Mouse (Mus musculus): Measurements from ENCODE around the gene Nsun7. TPM values are rescaled to one million over a fixed set of nuclear protein-coding genes. Genes with fewer than 3 reads are reported as not detected.

The Nsun7 gene
- total RNA-seq, 2 experiments from 2014 or later, result not detected

DNA sequence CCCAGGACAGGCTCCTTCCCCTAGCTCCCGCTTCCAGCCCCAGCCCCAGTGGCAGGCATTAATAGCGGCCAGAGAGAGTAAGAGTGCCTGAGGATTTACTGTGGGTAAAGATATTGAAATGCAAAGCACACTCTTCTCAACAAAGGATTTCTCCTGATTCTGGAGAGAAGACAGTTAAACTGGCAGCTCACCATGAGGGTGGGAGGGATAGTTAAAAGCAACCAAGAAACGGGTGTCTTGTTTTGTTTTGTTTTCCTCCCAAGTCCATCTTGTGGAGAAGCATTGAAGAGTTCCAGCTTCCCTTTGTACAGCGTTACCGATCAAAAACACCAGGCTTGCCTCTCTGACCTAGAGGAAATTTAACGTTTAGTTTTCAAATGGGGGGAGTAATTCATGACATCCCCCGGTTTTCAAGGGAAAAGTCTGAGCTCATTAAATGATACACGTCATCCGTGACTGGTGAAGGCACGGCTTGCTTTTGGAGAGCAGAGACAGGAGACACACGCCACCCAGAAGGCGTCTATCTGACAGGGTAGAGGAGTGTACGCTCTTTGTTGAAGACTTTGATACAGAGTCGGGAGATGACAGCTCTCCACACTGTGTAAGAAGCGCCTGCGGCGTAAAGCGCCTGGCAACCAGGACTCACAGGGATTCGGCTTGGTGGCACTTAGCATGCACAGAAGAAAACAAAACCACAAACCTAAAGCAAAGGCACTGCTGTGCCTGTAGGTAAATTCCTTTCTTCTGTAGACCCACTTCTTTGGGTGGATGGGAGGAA, 68.4 kb downstream of the Nsun7 start:
- no peak for ATAC-seq (replicated peaks; ENCODE audit: low FRiP score, poor library complexity, severe bottlenecking)

GRCm38 (mm10) chr5:66328766-66329165, 69.1 kb downstream of the Nsun7 start:
- no peak for ATAC-seq (replicated peaks; ENCODE audit: low FRiP score, poor library complexity, severe bottlenecking)

- no peak for ATAC-seq (replicated peaks; ENCODE audit: low FRiP score, poor library complexity, severe bottlenecking)
Observed at GRCm38 (mm10) chr5:66330806-66331205, 71.1 kb downstream of the Nsun7 start.

DNA sequence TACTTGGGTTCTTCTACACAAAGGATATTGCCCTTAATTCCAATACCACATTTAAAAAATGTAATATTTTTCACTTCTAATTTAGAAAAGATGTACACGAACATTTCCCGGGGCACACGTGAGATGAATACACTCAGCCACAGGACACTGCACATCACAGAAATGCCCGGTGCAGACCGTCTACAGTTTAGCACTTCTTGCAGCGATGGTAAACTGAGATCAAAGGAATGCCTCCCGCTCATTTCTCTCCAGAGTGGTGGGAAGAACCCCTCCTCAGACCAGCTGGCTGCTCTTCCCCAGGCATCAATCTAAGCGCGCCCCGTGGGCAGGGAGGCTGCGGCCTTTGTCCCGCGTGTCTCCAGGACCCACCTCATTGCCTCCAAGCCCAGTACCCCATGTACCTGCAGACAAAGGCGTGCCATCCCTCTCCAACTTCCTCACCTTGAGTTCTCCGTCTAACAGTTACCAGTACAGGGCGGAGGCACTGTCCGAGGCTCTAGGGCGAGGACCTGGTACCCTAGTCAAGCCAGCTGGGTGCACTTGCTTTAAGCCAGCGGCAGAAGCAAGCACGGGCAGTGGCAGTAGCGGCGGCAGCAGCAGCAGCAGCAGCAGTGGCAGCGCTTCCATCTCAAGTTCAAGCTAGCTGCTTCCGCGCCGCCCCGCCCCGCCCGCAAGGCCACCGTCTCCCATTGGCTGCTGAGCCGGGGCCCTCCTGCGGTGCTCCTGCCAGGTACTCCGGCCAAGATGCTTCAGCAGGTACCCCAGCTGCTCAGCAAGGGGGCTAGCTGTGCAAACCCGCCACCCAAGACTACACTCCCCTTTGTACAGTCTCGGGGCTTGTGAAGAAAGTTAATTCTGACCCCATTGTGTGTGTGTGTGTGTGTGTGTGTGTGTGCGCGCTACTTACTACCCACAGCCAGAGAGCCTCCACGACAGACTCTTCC, 77.6 kb downstream of the Nsun7 start:
- ATAC-seq (replicated peaks; ENCODE audit: low FRiP score, poor library complexity, severe bottlenecking), result no peak

- ATAC-seq (replicated peaks; ENCODE audit: low FRiP score, poor library complexity, severe bottlenecking), result no peak
Observed at GRCm38 (mm10) chr5:66337969-66338345, 78.3 kb downstream of the Nsun7 start.

DNA sequence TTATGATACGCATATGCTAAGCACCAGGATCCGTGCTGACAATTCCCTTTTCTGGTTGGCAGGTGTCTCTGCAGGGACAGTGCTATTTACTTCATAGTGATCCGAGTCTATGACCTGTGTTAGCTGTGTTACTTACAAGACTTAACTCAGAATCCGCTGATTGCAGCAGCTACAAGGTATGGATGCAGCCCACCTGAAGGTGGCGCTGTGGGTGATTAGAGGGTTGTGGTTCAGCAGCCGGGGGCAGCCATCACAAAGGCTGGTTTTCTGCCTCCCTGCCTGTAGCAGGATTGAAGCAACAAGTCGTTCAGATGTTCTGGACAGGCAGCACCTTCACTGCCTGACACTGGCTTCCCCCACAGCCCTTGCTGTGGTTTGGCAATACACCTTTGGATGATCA, 78.9 kb downstream of the Nsun7 start:
- no peak for ATAC-seq (replicated peaks; ENCODE audit: low FRiP score, poor library complexity, severe bottlenecking)

- ATAC-seq (replicated peaks; ENCODE audit: low FRiP score, poor library complexity, severe bottlenecking), result no peak
Observed at GRCm38 (mm10) chr5:66340356-66341102, 80.8 kb downstream of the Nsun7 start.

DNA sequence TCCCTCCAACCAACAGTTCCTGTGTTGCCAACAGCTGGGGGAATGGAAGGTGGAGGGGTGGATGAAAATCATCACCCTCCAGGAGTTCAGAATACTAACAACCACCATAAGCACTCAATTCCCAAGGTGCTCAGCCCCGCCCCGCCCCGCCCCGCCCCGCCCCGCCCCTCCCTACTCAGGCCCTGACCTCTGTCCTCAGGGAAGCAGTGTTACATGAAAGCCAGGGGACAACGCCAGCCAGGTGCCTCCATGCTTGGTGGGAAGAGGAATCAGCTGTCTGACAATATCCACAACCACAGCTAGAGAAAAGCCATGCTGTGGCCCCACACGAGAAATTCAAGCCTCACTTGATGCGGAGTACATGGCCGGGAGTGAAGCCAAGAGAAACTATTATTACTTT, 82.2 kb downstream of the Nsun7 start:
- ATAC-seq (replicated peaks; ENCODE audit: low FRiP score, poor library complexity, severe bottlenecking), result no peak

DNA sequence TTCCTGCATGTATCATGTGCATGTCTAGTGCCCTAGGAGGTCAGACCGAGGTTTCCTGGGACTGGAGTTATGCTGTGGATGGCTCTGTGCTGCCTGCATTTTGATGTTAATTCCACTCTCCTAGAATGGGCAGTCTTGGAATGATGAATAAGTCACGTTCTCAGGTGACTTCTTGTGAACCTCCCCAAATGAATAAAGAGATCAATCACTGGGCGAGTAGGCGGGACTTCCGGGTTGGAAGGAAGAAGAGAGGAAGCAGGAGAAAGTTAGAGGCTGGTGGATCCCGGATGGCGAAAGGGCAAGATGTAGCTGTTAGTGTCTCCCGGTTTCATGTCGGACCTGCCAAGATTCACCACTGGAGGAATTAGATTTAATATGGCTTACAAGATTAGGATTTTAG, 82.6 kb downstream of the Nsun7 start:
- no peak for ATAC-seq (replicated peaks; ENCODE audit: low FRiP score, poor library complexity, severe bottlenecking)

GRCm38 (mm10) chr5:66344182-66344581, 84.5 kb downstream of the Nsun7 start:
- no peak for ATAC-seq (replicated peaks; ENCODE audit: low FRiP score, poor library complexity, severe bottlenecking)

GRCm38 (mm10) chr5:66345140-66345539, 85.4 kb downstream of the Nsun7 start:
- no peak for ATAC-seq (replicated peaks; ENCODE audit: low FRiP score, poor library complexity, severe bottlenecking)

DNA sequence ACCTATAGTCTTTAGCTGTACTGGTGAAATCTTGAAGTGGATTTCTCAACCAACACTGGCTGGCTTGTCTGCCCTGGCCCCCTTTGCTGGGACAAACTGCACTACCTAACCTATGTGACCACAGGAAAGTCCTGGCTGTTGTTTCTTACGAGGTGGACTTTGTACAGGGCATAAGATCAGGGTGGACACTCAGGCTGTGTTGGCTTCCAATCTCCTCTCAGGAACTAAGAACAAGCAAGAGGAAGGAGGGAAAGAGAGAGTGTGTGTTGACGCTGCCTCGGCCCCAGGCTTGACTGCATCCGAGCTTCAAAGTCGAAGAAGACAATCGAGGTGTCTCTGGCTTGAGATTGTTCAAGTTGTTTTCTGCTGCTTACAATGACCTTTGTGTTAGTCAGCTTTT, 87.1 kb downstream of the Nsun7 start:
- no peak for ATAC-seq (replicated peaks; ENCODE audit: low FRiP score, poor library complexity, severe bottlenecking)

Other genes starting within 250 kb of the Nsun7 start
- 0.36 and 0.42 TPM in 2 replicates for gene Rbm47, start 86.8 kb upstream of the Nsun7 start, total RNA-seq (2015; ENCODE audit: low replicate concordance)
- gene Rbm47, start 86.8 kb upstream of the Nsun7 start, total RNA-seq (2017; ENCODE audit: low replicate concordance), result 0.39 and 4.7 TPM in 2 replicates